Mouse (Mus musculus): ENCODE measurements around the gene Spop.

DNA sequence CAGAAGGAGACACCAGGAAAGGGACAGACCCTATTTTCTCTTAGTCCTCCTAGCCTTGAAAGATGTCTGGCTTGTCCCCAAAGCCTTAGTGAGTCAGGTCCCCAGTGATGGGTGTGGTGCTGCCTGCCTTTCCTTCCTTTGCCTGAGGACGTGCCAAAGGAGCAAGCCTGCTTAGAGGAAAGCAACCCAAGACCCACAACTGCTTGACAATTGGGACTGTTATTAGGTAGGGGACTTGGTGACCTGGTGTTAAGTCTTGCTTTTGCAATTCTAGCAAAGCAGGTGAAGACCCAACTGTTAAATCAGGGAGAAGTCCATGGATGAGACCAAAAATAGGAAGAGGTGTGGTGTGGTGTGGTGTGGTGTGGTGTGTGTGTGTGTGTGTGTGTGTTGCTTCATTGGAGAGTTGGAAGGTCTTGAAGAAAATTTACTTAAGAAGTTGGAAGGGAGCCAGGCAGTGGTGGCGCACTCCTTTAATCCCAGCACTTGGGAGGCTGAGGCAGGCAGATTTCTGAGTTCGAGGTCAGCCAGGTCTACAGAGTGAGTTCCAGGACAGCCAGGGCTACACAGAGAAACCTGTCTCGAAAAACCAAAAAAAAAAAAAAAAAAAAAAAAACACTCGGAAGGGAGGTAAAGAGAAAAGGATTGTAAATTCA, 30.4 kb upstream of the Spop start:
- TF ChIP-seq POLR2A (IDR thresholded peaks at IDR 0.05; ENCODE audit: low read depth, low read length) = no peak
- no peak for TF ChIP-seq CTCF (IDR thresholded peaks at IDR 0.05; ENCODE audit: extremely low read depth, insufficient read depth, insufficient read length, insufficient replicate concordance)

Measured in spleen, adult 2 months (tissue).